Mouse (Mus musculus) forebrain, embryonic 16.5 days (tissue): ENCODE data around the gene Lhfpl3. TPM values are rescaled to one million over a fixed set of nuclear protein-coding genes. Genes with fewer than 3 reads are reported as not detected.

Source experiments
- ATAC-seq: fragments of 200-750 bp; cut with Nextera tagmentation; 2 replicates; pipeline ENCODE4 v1.8.0; 2017; ENCODE audit warnings: mild to moderate bottlenecking, moderate library complexity
- H3K27ac ChIP-seq: fragments of 300-500 bp; sonication (generic); 2 replicates; pipeline ENCODE4 v1.5.1; 2014; ENCODE audit warnings: low read length, control low read depth
- H3K27me3 ChIP-seq: fragments of 300-500 bp; sonication (generic); replicated peaks from 2 replicates; pipeline ENCODE4 v1.6.1; 2014; ENCODE audit warnings: low read length; ENCODE audit not compliant: control insufficient read depth, insufficient read depth
- H3K36me3 ChIP-seq: fragments of 300-500 bp; sonication (generic); 2 replicates; pipeline ENCODE4 v1.6.1; 2014; ENCODE audit not compliant: control insufficient read depth, insufficient read depth
- H3K4me1 ChIP-seq: fragments of 300-500 bp; sonication (generic); replicated peaks from 2 replicates; pipeline ENCODE4 v1.6.1; 2014; ENCODE audit warnings: low read length; ENCODE audit not compliant: control insufficient read depth, insufficient read depth
- H3K4me2 ChIP-seq: fragments of 300-500 bp; sonication (generic); 2 replicates; pipeline ENCODE4 v1.6.1; 2014; ENCODE audit warnings: mild to moderate bottlenecking, low read length, control low read depth
- H3K4me3 ChIP-seq: fragments of 300-500 bp; sonication (generic); replicated peaks from 2 replicates; pipeline ENCODE4 v1.5.1; 2014; ENCODE audit warnings: mild to moderate bottlenecking, low read length, control low read depth
- H3K9ac ChIP-seq: fragments of 300-500 bp; sonication (generic); replicated peaks from 2 replicates; pipeline ENCODE4 v1.6.1; 2014; ENCODE audit warnings: low read depth, low read length, control low read depth
- H3K9me3 ChIP-seq: fragments of 300-500 bp; sonication (generic); 2 replicates; pipeline ENCODE4 v1.6.1; 2016; ENCODE audit warnings: low read length; ENCODE audit not compliant: control insufficient read depth
- WGBS: fragments of 180-500 bp; shearing (Covaris S2); extraction: QIAGEN DNeasy Blood & Tissue Kit; methylation state at CpG from one replicate; pipeline ENCODE4 v1.1.7; 2014; 5-methylcytosine and 5-hydroxymethylcytosine counted together
- microRNA-seq: library from miRNA; unstranded; fragments of <30 nt; microRNA quantifications from one replicate; pipeline ENCODE4, GENCODE M21; 2017
- polyA plus RNA-seq: library from polyadenylated mRNA; unstranded; fragments of >200 nt; fragmentation: Nextera tagmentation; extraction: Ambion mirVana; gene quantifications from 2 replicates; pipeline ENCODE4 v1.2.1, GENCODE M21; 2015

Gene Lhfpl3
- polyA plus RNA-seq, 1 experiment from 2014 or later = 14.7 TPM

DNA sequence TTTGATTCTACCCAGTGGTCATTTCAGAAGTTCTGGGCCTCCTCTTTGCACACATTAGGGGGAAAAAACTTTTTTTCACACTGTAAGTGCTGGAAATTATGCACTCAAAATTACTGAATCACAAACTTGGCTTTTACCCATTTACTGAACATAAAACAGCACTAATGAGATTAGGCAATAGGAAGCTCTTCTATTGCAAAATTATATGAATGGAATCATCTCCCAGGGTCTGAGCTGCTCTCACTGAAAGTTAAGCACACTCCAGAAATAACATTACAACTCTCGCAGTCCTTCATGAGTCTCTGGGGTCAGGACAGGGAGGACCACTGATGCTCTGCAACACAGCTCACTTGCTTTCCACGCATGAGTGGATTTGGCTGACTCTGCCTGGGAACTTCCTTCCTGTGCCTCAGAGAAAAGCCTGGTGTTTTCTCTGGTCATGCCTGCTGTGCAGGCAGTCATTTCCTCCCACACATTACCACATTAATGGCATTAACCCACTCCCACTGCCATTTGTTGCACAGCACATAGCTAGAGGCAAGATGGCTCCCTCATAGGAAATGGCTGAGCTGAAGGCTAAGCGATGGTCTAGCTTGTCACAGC lies 510.1 kb downstream of the Lhfpl3 start:
- Histone ChIP-seq H3K27ac (no peak overlapping the region), H3K4me1 (no peaks in the 10 kb centered on the region), H3K9ac (no peak overlapping the region), H3K36me3 (no peaks in the 10 kb centered on the region), H3K4me2 (no peak overlapping the region), H3K9me3 (no peaks in the 10 kb centered on the region), H3K27me3 (no peaks in the 10 kb centered on the region), H3K4me3 (no peak overlapping the region)
- 76% methylated on average over 3 of the region's 3 CpGs for WGBS
- no peak for ATAC-seq

GRCm38 (mm10) chr5:23273309-23273708 lies 527.5 kb downstream of the Lhfpl3 start:
- no peak for ATAC-seq
- no peak overlapping the region for H3K4me2 ChIP-seq
- H3K9me3 ChIP-seq = 0 out of 2 replicates have a peak, but pooled peaks cover 2% of the 10 kb centered on the region
- H3K4me1 ChIP-seq = no peaks in the 10 kb centered on the region
- no peak overlapping the region for H3K27ac ChIP-seq
- H3K27me3 ChIP-seq = no peaks in the 10 kb centered on the region
- no peak overlapping the region for H3K9ac ChIP-seq
- no peak overlapping the region for H3K4me3 ChIP-seq
- WGBS = 83% methylated on average over 3 of the region's 3 CpGs
- H3K36me3 ChIP-seq = no peaks in the 10 kb centered on the region

DNA sequence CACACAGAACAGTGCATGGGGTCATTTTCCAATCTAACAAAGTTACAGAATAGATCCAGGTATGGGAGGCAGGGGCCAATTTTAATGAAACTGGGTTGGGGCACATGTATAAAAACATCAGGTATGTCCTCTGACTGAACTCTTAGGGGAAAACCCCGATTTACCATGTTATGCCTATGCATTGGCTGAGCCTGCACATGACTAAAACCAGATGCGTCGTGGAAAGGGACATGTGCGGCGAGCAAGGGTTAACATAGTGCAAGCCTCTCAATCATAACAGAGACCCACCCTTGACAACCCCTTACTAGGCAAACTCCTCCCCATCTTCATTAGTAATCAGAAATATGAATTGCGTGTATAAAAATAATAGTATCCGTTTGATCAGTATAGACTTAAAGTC lies 533.5 kb downstream of the Lhfpl3 start:
- ATAC-seq = no peak
- WGBS = 95% methylated on average over 7 of the region's 7 CpGs
- Histone ChIP-seq H3K27me3 (no peaks in the 10 kb centered on the region), H3K4me1 (no peaks in the 10 kb centered on the region), H3K9ac (no peak overlapping the region), H3K27ac (no peak overlapping the region), H3K36me3 (no peaks in the 10 kb centered on the region), H3K9me3 (0 out of 2 replicates have a peak, but pooled peaks cover 2% of the 10 kb centered on the region), H3K4me2 (no peak overlapping the region), H3K4me3 (no peak overlapping the region)

- no peak overlapping the region for H3K4me2 ChIP-seq
- H3K4me3 ChIP-seq = no peak overlapping the region
- no peak overlapping the region for H3K27ac ChIP-seq
- H3K4me1 ChIP-seq = no peaks in the 10 kb centered on the region
- ATAC-seq = 0 out of 2 replicates have a peak, but pooled peaks have one; percentile 38
- H3K9ac ChIP-seq = no peak overlapping the region
- H3K36me3 ChIP-seq = no peaks in the 10 kb centered on the region
- no peaks in the 10 kb centered on the region for H3K9me3 ChIP-seq
- no peaks in the 10 kb centered on the region for H3K27me3 ChIP-seq
- 19% methylated on average over 3 of the region's 3 CpGs for WGBS
Observed at GRCm38 (mm10) chr5:23284884-23285283, 539.0 kb downstream of the Lhfpl3 start.

- H3K4me3 ChIP-seq = no peak overlapping the region
- H3K27me3 ChIP-seq = no peaks in the 10 kb centered on the region
- H3K27ac ChIP-seq = no peak overlapping the region
- no peaks in the 10 kb centered on the region for H3K4me1 ChIP-seq
- no peak overlapping the region for H3K4me2 ChIP-seq
- H3K36me3 ChIP-seq = no peaks in the 10 kb centered on the region
- ATAC-seq = no peak
- no peak overlapping the region for H3K9ac ChIP-seq
- H3K9me3 ChIP-seq = no peaks in the 10 kb centered on the region
Observed at GRCm38 (mm10) chr5:23289149-23289548, 543.3 kb downstream of the Lhfpl3 start.

Small RNA genes lying within 50 kb of the gene (microRNA-seq; reads per million reads assigned to microRNA genes)
- gene Gm28022 (not detected), gene Gm44363 (not detected)

Other genes with a start within 250 kb of the Lhfpl3 start
- 39.9 and 44.3 TPM in 2 replicates for gene Orc5, start 195.6 kb upstream of the Lhfpl3 start, polyA plus RNA-seq